Mouse (Mus musculus) limb, embryonic 10.5 days (tissue): ENCODE measurements at regions not wholly inside any gene's neighbourhood (a gene's known extent, or its start where the extent isn't known, plus 50 kb on each side); places are given as distances from the start of the nearest gene placed in this dataset.

Experiments
- DNase-seq: peaks from one replicate; pipeline ENCODE4 v3.0.0-alpha.2; 2017; ENCODE audit warnings: low spot score
- H3K27ac ChIP-seq: fragments of 300-500 bp; sonication (generic); 2 replicates; pipeline ENCODE4 v1.5.1; 2016; ENCODE audit warnings: mild to moderate bottlenecking
- H3K27me3 ChIP-seq: fragments of 300-500 bp; sonication (generic); 2 replicates; pipeline ENCODE4 v1.6.1; 2016; ENCODE audit warnings: low read depth, mild to moderate bottlenecking; ENCODE audit not compliant: poor library complexity, severe bottlenecking
- H3K36me3 ChIP-seq: fragments of 300-500 bp; sonication (generic); 2 replicates; pipeline ENCODE4 v1.6.1; 2016; ENCODE audit warnings: mild to moderate bottlenecking, moderate library complexity
- H3K4me1 ChIP-seq: fragments of 300-500 bp; sonication (generic); 2 replicates; pipeline ENCODE4 v1.6.1; 2016
- H3K4me3 ChIP-seq: fragments of 300-500 bp; sonication (generic); 2 replicates; pipeline ENCODE4 v1.5.1; 2016; ENCODE audit warnings: mild to moderate bottlenecking, moderate library complexity
- H3K9me3 ChIP-seq: fragments of 300-500 bp; sonication (generic); replicated peaks from 2 replicates; pipeline ENCODE4 v1.6.1; 2016; ENCODE audit warnings: mild to moderate bottlenecking
- WGBS: fragments of 180-500 bp; shearing (Covaris S2); methylation state at CpG from one replicate; pipeline ENCODE4 v1.1.7; 2016; 5-methylcytosine and 5-hydroxymethylcytosine counted together

DNA sequence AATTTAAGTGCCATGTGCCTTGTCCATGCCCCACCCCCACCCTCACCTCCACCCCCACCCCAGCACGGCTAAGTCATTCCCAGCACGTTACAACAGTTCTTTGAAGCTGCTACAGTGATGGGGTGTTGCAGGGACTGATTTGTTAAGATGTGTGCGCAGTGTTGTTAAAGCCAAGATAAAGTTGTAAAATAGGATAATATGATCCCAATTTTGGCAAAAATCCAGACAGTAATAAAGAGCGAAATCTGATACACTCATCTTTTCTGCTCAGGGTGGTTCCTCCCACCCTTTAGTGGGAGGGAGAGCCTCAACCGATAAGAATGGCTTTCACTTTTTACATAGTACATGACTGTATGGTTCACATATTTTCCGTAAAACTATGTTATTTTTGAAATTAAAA is 180.2 kb downstream of the Gm826 start:
- WGBS = 66% methylated on average over 6 of the region's 6 CpGs
- Histone ChIP-seq H3K27ac (no peak overlapping the region), H3K36me3 (no peaks in the 10 kb centered on the region), H3K4me1 (no peaks in the 10 kb centered on the region), H3K27me3 (no peaks in the 10 kb centered on the region), H3K9me3 (no peaks in the 10 kb centered on the region), H3K4me3 (no peak overlapping the region)
- no peak for DNase-seq

DNA sequence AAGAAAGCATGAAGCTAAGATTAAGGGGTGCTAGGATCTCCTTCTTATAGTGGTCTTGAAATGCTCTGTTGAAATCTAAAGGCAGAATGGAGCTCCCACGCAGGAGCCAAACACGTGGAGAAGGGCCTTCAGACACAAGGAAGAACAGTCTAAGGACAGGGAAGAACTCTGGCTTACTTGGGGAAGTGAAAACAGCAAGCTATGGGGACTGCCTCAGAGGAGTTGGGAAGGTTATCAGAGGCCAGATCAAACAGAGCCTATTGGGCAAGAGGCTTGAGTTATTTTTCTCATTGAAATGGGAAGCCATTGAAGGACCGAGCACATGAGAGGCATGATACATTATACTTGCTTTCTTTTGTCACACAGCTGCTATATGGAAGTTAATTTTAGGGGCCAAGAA is 181.9 kb downstream of the Gm826 start:
- no peaks in the 10 kb centered on the region for H3K9me3 ChIP-seq
- no peak overlapping the region for H3K27ac ChIP-seq
- H3K4me3 ChIP-seq = no peak overlapping the region
- H3K36me3 ChIP-seq = no peaks in the 10 kb centered on the region
- H3K27me3 ChIP-seq = no peaks in the 10 kb centered on the region
- no peaks in the 10 kb centered on the region for H3K4me1 ChIP-seq
- no peak for DNase-seq
- 86% methylated on average over 3 of the region's 3 CpGs for WGBS

DNA sequence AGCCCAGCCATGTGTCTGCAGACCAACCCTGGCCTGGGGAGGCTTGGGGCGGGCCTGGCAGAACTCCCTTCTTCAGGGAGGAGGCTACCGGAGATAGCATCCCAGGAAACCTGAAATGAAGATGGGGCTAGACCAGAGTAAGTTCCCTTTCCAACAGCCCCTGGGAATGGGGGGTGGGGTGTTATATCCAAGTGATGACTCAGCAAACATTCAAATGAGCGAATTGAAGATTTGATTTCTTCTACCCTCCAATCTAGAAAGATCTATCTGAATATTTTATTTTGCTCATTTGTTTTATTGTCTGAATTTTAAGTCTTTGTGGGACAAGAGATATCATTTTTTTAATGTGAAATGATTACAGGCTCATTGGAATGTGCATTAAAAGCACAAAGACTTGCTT is 185.0 kb downstream of the Gm826 start:
- H3K4me3 ChIP-seq = no peak overlapping the region
- 79% methylated on average over 3 of the region's 3 CpGs for WGBS
- no peaks in the 10 kb centered on the region for H3K36me3 ChIP-seq
- no peak overlapping the region for H3K27ac ChIP-seq
- H3K9me3 ChIP-seq = no peaks in the 10 kb centered on the region
- no peak for DNase-seq
- no peaks in the 10 kb centered on the region for H3K4me1 ChIP-seq
- H3K27me3 ChIP-seq = no peaks in the 10 kb centered on the region

DNA sequence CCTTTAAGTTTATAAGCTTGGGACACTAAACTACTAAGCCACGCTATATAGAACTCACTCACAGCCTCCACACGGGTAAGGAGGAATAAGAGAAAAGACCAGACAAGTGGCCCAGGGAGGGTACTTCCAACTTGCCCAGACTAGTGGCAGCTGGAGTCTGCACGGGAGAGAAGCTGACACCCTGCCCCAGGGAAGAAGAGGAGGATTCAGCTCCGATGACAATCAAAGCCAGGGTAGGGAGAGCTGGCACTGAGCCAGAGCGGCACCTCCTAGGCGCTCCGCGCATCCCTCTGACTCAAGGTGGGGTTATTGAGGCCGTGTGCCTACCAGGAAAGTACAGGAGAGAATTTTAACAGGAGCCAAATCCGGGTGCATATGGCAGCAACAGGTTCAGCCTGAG is 185.4 kb downstream of the Gm826 start:
- no peak overlapping the region for H3K4me3 ChIP-seq
- no peaks in the 10 kb centered on the region for H3K27me3 ChIP-seq
- no peaks in the 10 kb centered on the region for H3K36me3 ChIP-seq
- H3K9me3 ChIP-seq = no peaks in the 10 kb centered on the region
- WGBS = 69% methylated on average over 10 of the region's 10 CpGs
- H3K4me1 ChIP-seq = no peaks in the 10 kb centered on the region
- no peak for DNase-seq
- no peak overlapping the region for H3K27ac ChIP-seq

DNA sequence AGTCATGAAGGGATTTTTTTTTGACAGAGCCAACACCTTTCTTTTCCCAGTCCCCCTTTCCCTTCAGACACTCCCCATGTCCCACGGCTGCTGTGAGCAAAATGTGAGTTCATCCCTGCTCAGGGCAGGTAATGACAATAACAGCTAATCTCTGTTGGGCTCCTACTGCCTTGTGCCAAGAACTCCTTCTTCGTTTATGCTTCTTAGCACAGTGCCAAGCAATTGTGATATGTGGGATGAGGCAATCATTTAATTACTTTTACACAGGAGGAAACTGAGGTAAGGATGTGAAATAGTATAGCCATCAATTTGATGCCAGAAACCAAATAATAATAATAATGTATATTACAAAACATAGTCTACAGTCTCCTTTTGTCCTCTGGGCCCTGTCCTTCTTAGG is 185.9 kb downstream of the Gm826 start:
- H3K4me3 ChIP-seq = no peak overlapping the region
- 83% methylated on average over 2 of the region's 2 CpGs for WGBS
- no peaks in the 10 kb centered on the region for H3K4me1 ChIP-seq
- no peak overlapping the region for H3K27ac ChIP-seq
- DNase-seq = no peak
- no peaks in the 10 kb centered on the region for H3K9me3 ChIP-seq
- no peaks in the 10 kb centered on the region for H3K36me3 ChIP-seq
- no peaks in the 10 kb centered on the region for H3K27me3 ChIP-seq

DNA sequence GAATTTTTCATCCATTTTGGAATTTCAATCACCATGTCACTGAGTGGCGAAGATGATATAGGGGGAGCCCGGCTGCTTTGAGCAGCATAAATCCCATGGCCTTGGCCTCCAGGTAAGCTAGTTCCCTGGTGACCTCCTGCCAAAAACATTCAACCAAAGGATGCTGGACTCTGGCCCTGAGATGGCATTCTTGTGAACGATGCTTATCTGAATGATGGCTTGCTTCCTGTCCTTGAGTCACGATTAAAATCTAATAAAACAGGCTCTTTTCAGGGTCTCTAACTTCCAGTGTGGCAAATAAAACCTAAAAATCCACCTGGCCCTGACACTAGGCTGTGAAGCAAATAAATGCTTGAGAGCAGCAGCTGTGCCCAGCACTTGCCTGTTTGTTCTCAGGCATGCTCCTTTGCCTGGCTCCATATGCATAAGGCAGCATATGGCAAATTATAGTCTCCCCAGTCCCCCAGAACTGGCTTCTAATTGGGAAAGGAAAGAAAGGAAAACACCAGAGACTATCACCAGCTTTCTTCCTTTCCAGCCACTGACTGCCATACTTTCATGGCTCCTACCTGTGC is 193.7 kb downstream of the Gm826 start:
- Histone ChIP-seq H3K27ac (no peak overlapping the region), H3K36me3 (no peaks in the 10 kb centered on the region), H3K4me3 (no peak overlapping the region), H3K9me3 (no peaks in the 10 kb centered on the region), H3K27me3 (no peaks in the 10 kb centered on the region), H3K4me1 (no peaks in the 10 kb centered on the region)
- no peak for DNase-seq
- WGBS = 78% methylated on average over 4 of the region's 4 CpGs

DNA sequence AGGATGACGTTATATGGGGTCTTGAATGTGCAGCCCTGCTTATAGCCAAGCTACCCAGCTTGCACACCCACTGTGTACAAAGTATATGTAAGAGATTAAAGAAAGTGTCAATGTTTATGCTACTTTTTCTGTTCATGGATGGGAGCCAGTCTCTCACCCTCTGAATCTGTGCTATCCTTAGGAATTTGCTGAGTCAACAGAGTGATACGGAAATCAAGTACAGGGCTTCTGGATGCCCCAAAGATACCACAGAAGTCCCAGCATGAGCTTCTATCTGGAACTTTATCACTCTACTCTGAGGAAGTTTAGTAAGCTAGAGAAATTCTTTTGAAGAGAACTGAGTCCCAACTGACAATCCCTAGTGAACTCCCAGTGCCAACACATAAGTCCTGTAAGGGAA is 195.9 kb downstream of the Gm826 start:
- no peaks in the 10 kb centered on the region for H3K36me3 ChIP-seq
- 90% methylated on average over 2 of the region's 2 CpGs for WGBS
- no peak for DNase-seq

DNA sequence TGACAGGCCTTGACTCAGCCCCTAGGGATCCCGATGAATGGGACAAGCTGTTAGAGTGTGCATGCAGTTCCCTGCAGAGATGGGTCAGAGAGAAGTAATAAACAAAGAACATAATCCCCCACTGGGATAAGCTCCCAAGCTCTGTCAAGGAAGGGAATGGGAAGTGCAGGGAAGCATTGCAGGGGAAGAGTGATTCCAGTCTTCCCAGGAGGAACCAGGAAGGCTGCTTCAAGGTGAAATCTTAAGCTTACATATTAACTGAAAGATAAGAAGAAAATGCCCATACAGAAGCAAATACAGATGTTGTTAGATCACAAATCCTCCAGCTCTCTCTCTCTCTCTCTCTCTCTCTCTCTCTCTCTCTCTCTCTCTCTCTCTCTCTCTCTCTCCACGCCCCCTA is 202.2 kb downstream of the Gm826 start:
- 75% methylated on average over 2 of the region's 2 CpGs for WGBS
- Histone ChIP-seq H3K4me1 (no peaks in the 10 kb centered on the region), H3K9me3 (no peaks in the 10 kb centered on the region), H3K4me3 (no peak overlapping the region), H3K27ac (no peak overlapping the region), H3K27me3 (no peaks in the 10 kb centered on the region), H3K36me3 (no peaks in the 10 kb centered on the region)
- no peak for DNase-seq

More for the DNA sequence above, 195.9 kb downstream of the Gm826 start:
- H3K4me3 ChIP-seq = no peak overlapping the region
- no peaks in the 10 kb centered on the region for H3K9me3 ChIP-seq
- no peaks in the 10 kb centered on the region for H3K27me3 ChIP-seq
- no peaks in the 10 kb centered on the region for H3K4me1 ChIP-seq
- H3K27ac ChIP-seq = no peak overlapping the region

DNA sequence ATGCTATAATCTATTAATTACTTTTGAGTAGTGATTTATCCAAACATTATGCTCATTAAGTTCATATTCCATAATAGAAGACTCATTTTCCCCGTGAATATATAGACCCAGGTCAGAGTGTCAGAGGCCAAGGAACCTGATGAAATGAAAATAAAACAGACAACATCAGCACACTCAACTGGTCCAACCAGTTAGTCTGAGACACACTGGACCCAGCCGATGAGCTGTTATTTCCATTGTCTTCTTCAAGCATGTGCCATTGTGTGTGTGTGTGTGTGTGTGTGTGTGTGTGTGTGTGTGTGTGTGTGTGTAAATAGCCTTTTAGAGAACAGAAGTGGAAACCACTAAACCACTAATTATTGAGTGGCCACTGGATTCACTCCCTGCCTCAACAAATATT is 202.6 kb downstream of the Gm826 start:
- Histone ChIP-seq H3K9me3 (no peaks in the 10 kb centered on the region), H3K27ac (no peak overlapping the region), H3K4me3 (no peak overlapping the region), H3K27me3 (no peaks in the 10 kb centered on the region), H3K4me1 (no peaks in the 10 kb centered on the region), H3K36me3 (no peaks in the 10 kb centered on the region)
- DNase-seq = no peak
- 89% methylated on average over 2 of the region's 2 CpGs for WGBS

DNA sequence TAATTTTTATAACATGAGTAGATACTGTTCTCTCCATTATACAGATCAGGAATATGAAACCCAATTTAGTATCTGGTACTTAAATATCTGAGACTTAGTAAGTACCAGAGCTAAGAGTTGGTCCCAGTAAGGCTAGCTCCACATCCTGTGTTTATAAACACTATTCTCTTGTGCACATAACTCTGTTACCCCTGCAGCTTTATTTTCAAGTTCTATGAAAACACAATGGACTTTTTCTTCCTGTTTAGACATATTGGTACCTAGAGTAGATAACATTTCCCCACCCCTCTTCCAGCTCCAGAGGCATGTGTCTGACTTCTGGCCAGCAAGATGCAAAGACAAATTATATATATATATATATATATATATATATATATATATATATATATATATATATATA is 216.8 kb downstream of the Gm826 start:
- H3K4me1 ChIP-seq = peaks cover 7% of the 10 kb centered on the region; the same call in 1 of the 2 replicates
- H3K9me3 ChIP-seq = no peaks in the 10 kb centered on the region
- H3K4me3 ChIP-seq = no peak overlapping the region
- H3K27me3 ChIP-seq = no peaks in the 10 kb centered on the region
- no peak for DNase-seq
- H3K36me3 ChIP-seq = no peaks in the 10 kb centered on the region
- no peak overlapping the region for H3K27ac ChIP-seq

DNA sequence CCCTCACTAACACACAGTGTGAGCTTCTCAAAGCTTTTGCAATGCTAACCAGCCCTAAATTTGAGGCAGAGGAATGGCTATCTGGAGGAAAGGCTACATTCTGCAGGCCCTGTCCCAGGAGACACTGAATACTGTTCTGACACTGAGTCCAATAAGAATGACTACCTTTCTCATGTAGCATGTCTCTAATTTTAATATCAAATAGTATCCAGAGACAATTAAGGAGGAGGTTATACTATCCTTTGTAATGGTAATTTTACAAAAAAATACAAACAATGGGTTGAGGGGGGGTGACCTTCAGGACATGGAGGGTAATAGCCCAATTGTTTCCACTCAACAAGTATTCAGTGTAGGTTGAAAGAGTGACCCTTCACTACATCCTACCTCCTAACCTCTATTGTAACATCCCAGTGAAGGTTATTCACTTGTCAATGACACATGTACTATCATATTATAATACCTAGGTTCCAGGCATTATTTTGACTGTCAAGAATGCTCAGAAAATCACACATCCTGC is 222.7 kb downstream of the Gm826 start:
- H3K4me1 ChIP-seq = peaks cover 7% of the 10 kb centered on the region; the same call in 1 of the 2 replicates
- no peak overlapping the region for H3K27ac ChIP-seq
- no peaks in the 10 kb centered on the region for H3K27me3 ChIP-seq
- H3K9me3 ChIP-seq = no peaks in the 10 kb centered on the region
- DNase-seq = no peak
- no peaks in the 10 kb centered on the region for H3K36me3 ChIP-seq
- H3K4me3 ChIP-seq = no peak overlapping the region

DNA sequence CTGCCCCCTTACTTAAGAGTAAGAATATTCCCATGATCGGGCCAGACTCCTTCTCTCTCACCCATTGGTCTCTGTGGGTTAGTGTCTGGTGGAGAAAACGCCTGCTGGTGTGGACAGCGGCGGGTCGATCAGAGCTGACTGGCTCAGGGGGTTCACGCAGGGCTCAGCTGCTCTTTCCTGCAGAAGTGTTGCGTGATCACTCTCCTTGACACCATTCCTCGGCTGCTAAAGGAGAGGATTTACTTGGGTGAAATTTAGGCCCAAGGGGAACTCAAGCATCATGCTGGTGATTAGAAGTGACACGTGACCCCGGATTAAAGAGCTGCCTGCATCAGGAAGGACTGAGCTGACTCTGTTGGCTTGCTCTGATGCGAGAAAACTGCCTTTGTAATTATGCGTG is 240.9 kb downstream of the Gm826 start:
- H3K4me3 ChIP-seq = no peak overlapping the region
- H3K27me3 ChIP-seq = no peaks in the 10 kb centered on the region; the same call in 1 of the 2 replicates
- no peaks in the 10 kb centered on the region for H3K9me3 ChIP-seq
- WGBS = 37% methylated on average over 12 of the region's 12 CpGs
- DNase-seq = no peak
- H3K36me3 ChIP-seq = no peaks in the 10 kb centered on the region
- H3K27ac ChIP-seq = no peak overlapping the region
- H3K4me1 ChIP-seq = no peaks in the 10 kb centered on the region

DNA sequence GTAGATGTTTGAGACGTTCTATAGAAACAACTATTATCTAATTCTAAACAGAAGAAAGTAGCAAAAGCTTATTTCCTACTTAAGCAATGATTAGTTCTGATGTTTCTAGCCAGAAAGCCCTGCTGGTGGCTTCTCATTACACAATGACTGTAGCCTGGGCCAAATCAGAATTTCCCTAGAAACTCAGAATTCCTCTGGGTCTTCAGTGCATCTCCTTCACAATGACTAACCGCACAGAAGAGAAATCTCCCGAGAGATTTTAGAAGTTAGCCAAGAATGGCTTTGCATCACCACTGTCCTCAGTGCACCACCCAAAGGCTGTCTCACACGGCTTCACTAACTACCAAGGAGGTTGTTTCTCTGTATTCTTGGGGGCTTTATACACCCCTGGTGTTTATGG is 248.0 kb downstream of the Gm826 start:
- H3K4me1 ChIP-seq = no peaks in the 10 kb centered on the region
- no peaks in the 10 kb centered on the region for H3K36me3 ChIP-seq
- no peak overlapping the region for H3K27ac ChIP-seq
- no peak for DNase-seq
- H3K4me3 ChIP-seq = no peak overlapping the region
- no peaks in the 10 kb centered on the region for H3K9me3 ChIP-seq
- 72% methylated on average over 4 of the region's 4 CpGs for WGBS
- H3K27me3 ChIP-seq = no peaks in the 10 kb centered on the region

DNA sequence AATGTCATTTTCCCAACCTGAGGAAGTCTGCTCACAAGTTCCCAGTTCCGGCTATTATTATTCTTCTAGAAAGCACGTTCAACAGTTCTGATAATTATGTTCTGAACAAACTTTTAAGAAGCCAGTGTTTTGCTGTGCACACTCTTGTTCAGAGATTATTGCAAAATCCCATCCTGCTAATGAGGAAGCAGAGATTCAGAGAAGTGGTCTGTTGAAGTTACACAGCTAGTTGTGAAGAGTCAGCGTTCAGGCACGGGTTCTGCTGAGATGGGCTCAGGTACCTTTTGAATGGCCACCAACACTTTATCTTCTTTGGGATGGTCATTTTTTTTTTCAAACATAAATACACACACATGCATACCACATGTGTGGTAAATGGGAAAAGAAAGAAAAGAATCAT is 250.3 kb downstream of the Gm826 start:
- Histone ChIP-seq H3K36me3 (no peaks in the 10 kb centered on the region), H3K27ac (no peak overlapping the region), H3K9me3 (no peaks in the 10 kb centered on the region), H3K27me3 (no peaks in the 10 kb centered on the region), H3K4me3 (no peak overlapping the region), H3K4me1 (no peaks in the 10 kb centered on the region)
- no peak for DNase-seq
- 92% methylated on average over 4 of the region's 4 CpGs for WGBS
